Mouse (Mus musculus) neural tube, embryonic 12.5 days (tissue): Measurements from ENCODE around the gene Gm26657. TPM values are rescaled to one million over a fixed set of nuclear protein-coding genes. Genes with fewer than 3 reads are reported as not detected.

ENCODE experiments used
- ATAC-seq: fragments of 200-750 bp; cut with Nextera tagmentation; 2 replicates; pipeline ENCODE4 v1.8.0; 2017; ENCODE audit warnings: low read depth, mild to moderate bottlenecking, moderate TSS enrichment, moderate library complexity; ENCODE audit not compliant: low FRiP score
- H3K27ac ChIP-seq: fragments of 300-500 bp; sonication (generic); 2 replicates; pipeline ENCODE4 v1.5.1; 2016
- H3K27me3 ChIP-seq: fragments of 300-500 bp; sonication (generic); replicated peaks from 2 replicates; pipeline ENCODE4 v1.6.1; 2016; ENCODE audit warnings: mild to moderate bottlenecking
- H3K36me3 ChIP-seq: fragments of 300-500 bp; sonication (generic); 2 replicates; pipeline ENCODE4 v1.6.1; 2016; ENCODE audit warnings: mild to moderate bottlenecking
- H3K4me1 ChIP-seq: fragments of 300-500 bp; sonication (generic); 2 replicates; pipeline ENCODE4 v1.6.1; 2016
- H3K4me2 ChIP-seq: fragments of 300-500 bp; sonication (generic); replicated peaks from 2 replicates; pipeline ENCODE4 v1.6.1; 2016; ENCODE audit warnings: mild to moderate bottlenecking
- H3K4me3 ChIP-seq: fragments of 300-500 bp; sonication (generic); 2 replicates; pipeline ENCODE4 v1.5.1; 2016
- H3K9ac ChIP-seq: fragments of 300-500 bp; sonication (generic); 2 replicates; pipeline ENCODE4 v1.6.1; 2016; ENCODE audit warnings: mild to moderate bottlenecking
- H3K9me3 ChIP-seq: fragments of 300-500 bp; sonication (generic); 2 replicates; pipeline ENCODE4 v1.6.1; 2016; ENCODE audit warnings: mild to moderate bottlenecking
- WGBS: fragments of 180-500 bp; shearing (Covaris S2); methylation state at CpG from one replicate; pipeline ENCODE4 v1.1.7; 2016; 5-methylcytosine and 5-hydroxymethylcytosine counted together
- polyA plus RNA-seq: library from polyadenylated mRNA; unstranded; fragments of >200 nt; fragmentation: Nextera tagmentation; extraction: Ambion mirVana; gene quantifications from 2 replicates; pipeline ENCODE4 v1.2.1, GENCODE M21; 2016

Gene Gm26657
- not detected in 2 replicates for polyA plus RNA-seq

DNA sequence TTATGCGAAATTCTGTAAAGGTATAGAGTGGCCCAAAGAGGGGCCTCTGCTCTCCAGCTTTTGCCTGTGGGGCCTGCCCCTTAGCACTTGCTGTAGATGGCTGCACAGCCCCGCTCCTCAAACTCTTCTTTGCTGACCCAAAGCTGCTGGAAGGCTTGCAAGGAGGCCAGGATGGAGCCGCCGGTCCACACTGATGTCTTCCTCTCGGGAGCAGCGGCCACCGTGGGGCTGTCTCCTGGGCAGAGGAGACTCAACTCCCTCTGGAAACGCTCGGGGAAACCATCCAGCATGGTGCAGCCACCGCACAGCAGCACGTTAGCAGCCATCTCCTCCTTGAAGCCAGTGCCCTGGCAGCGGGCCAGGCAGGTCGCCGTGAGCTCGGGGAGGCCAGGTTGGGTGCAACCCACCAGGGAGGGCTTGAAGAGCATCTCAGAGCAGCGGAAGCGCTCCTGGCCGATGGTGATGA lies at the start of gene Gm26657:
Gene Gm26657, plus strand, starts transcription at position 51 of the 466 bp plus-strand sequence.
- H3K9me3 ChIP-seq: no peaks in the 10 kb centered on the region
- 89% methylated on average over 18 of the region's 18 CpGs for WGBS
- H3K4me2 ChIP-seq: no peak within 1 kb of the TSS
- no peak for ATAC-seq
- no peak within 1 kb of the TSS for H3K9ac ChIP-seq
- H3K27me3 ChIP-seq: no peaks in the 10 kb centered on the region
- no peak within 1 kb of the TSS for H3K4me3 ChIP-seq
- H3K4me1 ChIP-seq: no peaks in the 10 kb centered on the region
- no peak within 1 kb of the TSS for H3K27ac ChIP-seq
- peaks cover 15% of the 10 kb centered on the region for H3K36me3 ChIP-seq

DNA sequence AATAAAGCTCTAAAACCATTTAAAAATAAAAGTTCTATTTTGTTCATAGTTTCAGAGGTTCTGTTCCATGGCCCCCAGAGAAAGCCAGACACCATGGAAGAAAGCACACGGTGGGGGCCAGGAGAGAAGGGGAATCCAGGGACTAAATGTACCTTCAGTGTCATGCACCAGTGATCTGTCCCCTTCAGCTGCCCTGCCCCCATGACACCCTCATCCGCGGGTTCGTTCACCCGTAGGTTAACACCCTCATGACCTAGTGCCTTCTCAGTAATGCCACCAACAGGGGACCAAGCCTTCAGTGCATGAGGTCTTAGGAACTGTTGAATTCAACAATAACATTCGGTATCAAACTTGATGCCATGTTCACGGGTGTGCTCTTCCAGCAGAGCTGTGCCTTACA lies 43.5 kb upstream of the Gm26657 start:
- Histone ChIP-seq H3K27ac (no peak overlapping the region), H3K9me3 (no peaks in the 10 kb centered on the region), H3K9ac (no peak overlapping the region), H3K4me3 (no peak overlapping the region), H3K27me3 (no peaks in the 10 kb centered on the region), H3K36me3 (no peaks in the 10 kb centered on the region), H3K4me2 (no peak overlapping the region), H3K4me1 (no peaks in the 10 kb centered on the region)
- WGBS: 83% methylated on average over 7 of the region's 7 CpGs
- no peak for ATAC-seq

DNA sequence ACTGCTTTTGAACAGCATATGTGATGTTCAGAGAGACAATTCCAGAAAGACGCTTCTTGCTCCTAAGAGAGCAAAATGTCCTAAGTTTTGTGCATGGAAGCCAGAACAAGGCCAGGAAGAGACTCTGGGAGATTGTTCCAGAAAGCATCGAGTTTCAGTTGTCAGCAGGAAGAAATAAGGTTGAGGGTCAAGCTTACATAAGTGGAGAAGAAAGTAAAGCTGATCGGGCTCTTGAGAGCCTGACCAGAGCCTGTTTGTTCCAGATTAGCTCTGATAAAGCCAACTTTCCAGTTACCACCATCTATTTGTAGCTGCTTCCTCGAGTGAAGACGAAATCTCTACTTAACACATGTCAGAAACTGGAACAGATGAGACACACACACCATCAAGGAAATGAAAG lies 41.2 kb upstream of the Gm26657 start:
- no peak overlapping the region for H3K4me3 ChIP-seq
- no peak overlapping the region for H3K9ac ChIP-seq
- no peak for ATAC-seq
- H3K4me1 ChIP-seq: no peaks in the 10 kb centered on the region
- 80% methylated on average over 5 of the region's 5 CpGs for WGBS
- H3K4me2 ChIP-seq: no peak overlapping the region
- H3K9me3 ChIP-seq: no peaks in the 10 kb centered on the region
- H3K36me3 ChIP-seq: no peaks in the 10 kb centered on the region
- H3K27me3 ChIP-seq: no peaks in the 10 kb centered on the region
- H3K27ac ChIP-seq: no peak overlapping the region

DNA sequence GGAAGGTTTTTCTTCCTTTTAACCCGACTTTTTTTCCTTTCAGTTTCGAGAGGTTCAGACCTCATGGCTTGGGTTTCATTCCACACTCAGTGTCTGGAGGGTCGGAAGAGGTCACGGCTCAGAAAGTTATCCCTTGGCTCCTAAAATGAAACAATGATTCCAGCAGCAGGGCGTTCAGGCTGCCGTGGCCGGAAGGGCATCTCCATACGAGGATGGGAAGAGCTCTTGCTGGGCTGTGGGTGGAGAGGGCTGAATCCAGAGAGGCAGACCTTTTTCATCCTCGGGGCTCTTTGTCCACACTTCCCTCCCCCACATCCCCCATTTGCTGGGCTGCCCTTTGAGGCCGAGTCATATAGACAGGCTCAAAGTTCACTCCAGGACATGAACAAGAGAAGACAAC lies 37.6 kb upstream of the Gm26657 start:
- H3K27ac ChIP-seq: no peak overlapping the region
- 7% methylated on average over 10 of the region's 10 CpGs for WGBS

DNA sequence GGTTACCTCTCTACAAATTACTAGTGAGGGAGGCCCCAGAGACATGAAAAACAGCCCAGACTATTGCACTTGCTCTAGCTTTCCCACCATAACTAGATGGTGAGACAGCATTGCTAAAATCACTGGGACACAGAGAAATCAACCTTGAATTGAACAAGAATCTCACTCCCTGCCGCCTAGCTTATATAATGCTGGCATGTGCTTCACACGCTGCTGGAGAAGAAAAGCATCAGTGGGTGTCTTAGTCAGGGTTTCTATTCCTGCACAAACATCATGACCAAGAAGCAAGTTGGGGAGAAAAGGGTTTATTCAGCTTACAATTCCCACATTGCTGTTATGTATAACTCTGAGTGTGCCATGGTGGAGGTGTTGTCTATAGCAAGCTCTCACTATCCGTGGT lies 26.7 kb upstream of the Gm26657 start:
- Histone ChIP-seq H3K4me2 (no peak overlapping the region), H3K4me3 (no peak overlapping the region), H3K9me3 (no peaks in the 10 kb centered on the region), H3K4me1 (no peaks in the 10 kb centered on the region), H3K36me3 (no peaks in the 10 kb centered on the region), H3K9ac (no peak overlapping the region), H3K27me3 (no peaks in the 10 kb centered on the region), H3K27ac (no peak overlapping the region)
- WGBS: 88% methylated on average over 3 of the region's 3 CpGs
- no peak for ATAC-seq

More for the DNA sequence above, 37.6 kb upstream of the Gm26657 start:
- H3K4me3 ChIP-seq: no peak overlapping the region
- H3K36me3 ChIP-seq: no peaks in the 10 kb centered on the region
- H3K9ac ChIP-seq: no peak overlapping the region
- no peaks in the 10 kb centered on the region for H3K27me3 ChIP-seq
- H3K9me3 ChIP-seq: no peaks in the 10 kb centered on the region
- no peak for ATAC-seq
- H3K4me1 ChIP-seq: no peaks in the 10 kb centered on the region
- H3K4me2 ChIP-seq: peak overlapping the region; percentile 23; the same call in 1 of the 2 replicates

DNA sequence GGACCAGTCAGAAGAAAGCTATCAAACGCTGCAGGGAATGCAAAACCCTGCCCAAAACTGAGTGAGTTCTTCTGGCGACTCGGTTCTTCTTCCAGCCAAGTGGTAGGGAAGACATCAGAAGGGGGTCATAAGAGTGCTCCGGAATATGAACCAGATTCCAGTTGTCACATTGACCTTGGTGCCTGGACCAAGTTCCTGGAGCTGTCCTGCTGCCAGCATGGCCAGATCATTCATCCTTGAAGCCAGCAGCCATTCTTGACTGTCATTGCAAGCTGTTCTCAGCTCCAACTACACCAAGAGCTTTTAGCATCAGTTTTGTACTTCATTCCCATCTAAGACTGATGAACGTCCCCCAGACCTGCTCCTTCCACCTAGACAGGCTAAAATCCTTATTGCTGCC lies 23.1 kb upstream of the Gm26657 start:
- Histone ChIP-seq H3K4me2 (no peak overlapping the region), H3K27me3 (no peaks in the 10 kb centered on the region), H3K9me3 (no peaks in the 10 kb centered on the region), H3K27ac (no peak overlapping the region), H3K9ac (no peak overlapping the region), H3K4me1 (no peaks in the 10 kb centered on the region), H3K36me3 (no peaks in the 10 kb centered on the region), H3K4me3 (no peak overlapping the region)
- WGBS: 63% methylated on average over 5 of the region's 5 CpGs
- ATAC-seq: no peak

DNA sequence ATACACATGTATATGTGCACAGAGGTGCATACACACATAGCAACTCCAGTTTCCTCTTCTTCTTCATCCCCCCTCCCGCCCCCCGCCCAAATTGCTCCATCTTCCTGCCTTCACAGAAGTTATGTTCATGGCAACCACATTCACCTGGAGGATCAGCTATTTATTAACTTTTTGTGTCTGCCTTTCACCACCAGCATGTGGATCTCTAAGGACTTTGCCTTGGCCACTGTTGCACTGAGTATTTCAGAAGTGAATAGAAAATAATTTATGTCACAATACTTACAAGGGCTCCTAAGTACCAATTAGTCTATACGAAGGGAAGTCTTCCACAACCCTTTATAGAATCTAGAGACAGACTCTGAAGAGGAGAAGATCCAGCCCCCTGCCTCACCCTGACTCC lies 21.9 kb upstream of the Gm26657 start:
- no peak overlapping the region for H3K9ac ChIP-seq
- 88% methylated on average over 3 of the region's 3 CpGs for WGBS
- no peak for ATAC-seq
- H3K4me2 ChIP-seq: no peak overlapping the region
- no peak overlapping the region for H3K27ac ChIP-seq
- no peaks in the 10 kb centered on the region for H3K4me1 ChIP-seq
- H3K4me3 ChIP-seq: no peak overlapping the region
- H3K9me3 ChIP-seq: no peaks in the 10 kb centered on the region
- H3K27me3 ChIP-seq: no peaks in the 10 kb centered on the region
- H3K36me3 ChIP-seq: no peaks in the 10 kb centered on the region

DNA sequence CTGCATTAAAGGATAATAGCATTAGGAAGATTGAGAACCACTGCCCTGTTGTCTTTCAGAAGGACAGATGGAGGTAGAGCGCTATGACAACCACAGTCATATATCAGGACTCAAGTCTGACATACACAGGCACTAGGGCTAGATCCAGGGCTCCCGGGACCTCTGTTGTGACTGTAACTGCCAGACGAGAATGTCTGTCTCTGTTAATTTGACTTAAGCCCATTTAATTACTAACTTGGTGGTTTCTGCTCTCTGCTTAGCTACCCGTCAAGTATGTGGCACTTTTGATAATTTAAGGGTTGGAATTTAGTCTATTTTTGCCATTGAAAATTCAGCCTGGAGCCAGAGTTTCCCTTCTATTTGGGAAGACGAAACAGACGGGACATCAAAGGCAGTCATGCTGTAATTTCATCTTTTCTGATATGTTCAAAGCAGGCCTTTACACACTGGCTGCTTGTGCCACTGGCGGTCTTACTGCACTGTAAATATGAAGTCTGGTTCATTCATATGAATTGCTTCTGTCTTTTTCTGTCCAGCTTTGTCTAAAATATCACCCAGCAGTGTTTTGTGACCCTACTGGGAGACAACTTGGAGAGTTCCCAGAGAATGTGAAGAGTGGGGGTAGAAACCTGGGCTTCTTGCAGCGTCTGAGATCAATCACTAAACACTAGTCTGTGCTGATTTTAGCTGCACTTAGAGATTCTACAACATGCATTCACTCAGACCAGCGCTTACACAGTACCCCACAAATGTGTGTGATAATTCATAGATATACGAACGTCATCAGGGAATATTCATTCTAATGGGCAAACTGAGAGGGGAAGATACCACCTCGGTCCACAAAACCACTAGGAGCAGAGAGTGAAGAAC lies 21.1 kb upstream of the Gm26657 start:
- Histone ChIP-seq H3K9me3 (no peaks in the 10 kb centered on the region), H3K4me1 (no peaks in the 10 kb centered on the region), H3K9ac (no peak overlapping the region), H3K36me3 (no peaks in the 10 kb centered on the region), H3K4me3 (no peak overlapping the region), H3K27me3 (no peaks in the 10 kb centered on the region), H3K27ac (no peak overlapping the region), H3K4me2 (no peak overlapping the region)
- ATAC-seq: no peak
- WGBS: 69% methylated on average over 12 of the region's 12 CpGs

DNA sequence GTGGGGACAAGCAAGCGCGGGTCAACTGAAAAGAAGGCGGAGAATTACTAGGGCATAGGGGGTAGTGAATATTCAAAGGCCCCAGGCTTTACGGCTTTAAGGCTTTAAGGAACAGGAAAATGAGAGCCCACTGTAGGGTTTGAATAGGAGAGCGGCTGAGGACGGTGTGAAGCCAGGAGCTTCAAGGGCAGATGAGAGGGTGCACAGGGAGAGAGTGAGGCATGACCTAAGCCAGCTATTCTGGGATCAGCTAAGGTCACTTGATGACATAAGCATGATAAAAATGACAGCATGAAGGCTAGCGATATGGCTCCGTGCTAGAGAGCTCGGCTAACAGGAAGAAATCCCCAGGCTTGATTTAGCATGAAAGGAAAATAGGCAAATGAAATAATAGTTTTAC lies 20.4 kb upstream of the Gm26657 start:
- Histone ChIP-seq H3K9me3 (no peaks in the 10 kb centered on the region), H3K4me3 (no peak overlapping the region), H3K27me3 (no peaks in the 10 kb centered on the region), H3K9ac (no peak overlapping the region), H3K4me2 (no peak overlapping the region), H3K27ac (no peak overlapping the region), H3K4me1 (no peaks in the 10 kb centered on the region), H3K36me3 (no peaks in the 10 kb centered on the region)
- WGBS: 59% methylated on average over 9 of the region's 9 CpGs
- ATAC-seq: no peak

DNA sequence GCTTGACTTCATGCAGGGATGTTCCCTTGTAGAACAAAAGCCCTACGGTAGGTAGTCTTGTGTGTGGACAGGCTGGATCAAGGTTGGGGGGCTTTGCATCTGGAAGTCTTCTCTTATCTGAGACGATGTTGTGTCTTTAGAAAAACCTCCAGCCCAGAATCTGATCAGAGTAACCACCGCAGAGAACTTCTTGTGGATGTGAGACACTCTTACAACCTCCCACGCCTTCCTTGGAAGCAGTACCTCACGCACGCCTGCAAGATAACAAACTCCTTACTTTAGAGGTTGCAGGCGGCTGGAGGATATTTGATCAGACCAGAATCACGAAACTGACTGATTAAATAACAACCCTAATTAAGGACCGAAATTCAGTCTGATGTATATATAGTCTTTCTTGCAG lies 19.5 kb upstream of the Gm26657 start:
- no peak overlapping the region for H3K4me3 ChIP-seq
- no peaks in the 10 kb centered on the region for H3K27me3 ChIP-seq
- no peaks in the 10 kb centered on the region for H3K9me3 ChIP-seq
- H3K4me1 ChIP-seq: no peaks in the 10 kb centered on the region
- no peak overlapping the region for H3K27ac ChIP-seq
- ATAC-seq: no peak
- no peaks in the 10 kb centered on the region for H3K36me3 ChIP-seq
- H3K4me2 ChIP-seq: no peak overlapping the region
- 91% methylated on average over 9 of the region's 9 CpGs for WGBS
- no peak overlapping the region for H3K9ac ChIP-seq

DNA sequence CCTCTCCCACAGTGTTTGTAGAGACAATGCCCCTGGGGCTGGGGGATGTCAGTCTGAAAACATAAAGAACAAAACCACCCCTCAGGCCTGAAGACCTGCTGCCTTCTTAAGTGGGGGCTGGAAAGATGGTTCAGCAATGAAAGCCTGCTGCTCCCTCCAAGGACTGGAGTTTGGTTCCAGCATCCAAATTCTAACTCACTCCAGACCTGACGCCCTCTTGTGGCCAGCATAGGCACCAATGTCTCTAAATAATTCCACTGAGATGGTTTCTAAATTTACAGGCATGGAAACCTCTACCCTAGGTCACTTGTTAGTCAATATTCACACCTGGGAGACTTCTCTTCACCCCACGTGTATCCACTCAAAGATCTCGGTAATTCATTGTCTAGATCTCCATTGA lies 18.4 kb upstream of the Gm26657 start:
- Histone ChIP-seq H3K27ac (no peak overlapping the region), H3K4me2 (no peak overlapping the region), H3K4me1 (no peaks in the 10 kb centered on the region), H3K27me3 (no peaks in the 10 kb centered on the region), H3K9me3 (no peaks in the 10 kb centered on the region), H3K36me3 (no peaks in the 10 kb centered on the region), H3K4me3 (no peak overlapping the region), H3K9ac (no peak overlapping the region)
- no peak for ATAC-seq
- 33% methylated on average over 3 of the region's 3 CpGs for WGBS

DNA sequence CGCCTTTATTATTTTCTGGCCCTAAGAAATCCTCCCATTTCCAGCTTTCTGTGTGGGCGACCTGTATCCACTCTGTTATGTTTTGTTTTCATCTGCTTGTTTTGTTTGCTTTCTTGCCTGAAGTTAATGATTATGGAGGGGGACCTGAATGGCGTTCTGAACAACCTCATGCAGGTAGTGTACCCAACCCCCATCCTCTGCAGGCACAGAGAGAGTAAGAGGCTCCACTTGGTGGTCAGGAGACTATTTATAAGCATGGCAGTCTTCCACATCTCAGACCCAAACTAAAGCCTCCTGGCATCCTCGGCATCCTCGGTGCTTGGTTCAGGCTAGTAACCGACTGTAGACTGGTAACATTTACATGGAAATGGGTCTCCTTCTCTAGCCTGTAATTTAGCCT lies 17.5 kb upstream of the Gm26657 start:
- Histone ChIP-seq H3K4me2 (no peak overlapping the region), H3K4me3 (no peak overlapping the region), H3K4me1 (no peaks in the 10 kb centered on the region), H3K9me3 (0 out of 2 replicates have a peak, but pooled peaks cover under 1% of the 10 kb centered on the region), H3K27me3 (no peaks in the 10 kb centered on the region), H3K36me3 (no peaks in the 10 kb centered on the region), H3K27ac (no peak overlapping the region), H3K9ac (no peak overlapping the region)
- 54% methylated on average over 6 of the region's 6 CpGs for WGBS
- ATAC-seq: no peak

DNA sequence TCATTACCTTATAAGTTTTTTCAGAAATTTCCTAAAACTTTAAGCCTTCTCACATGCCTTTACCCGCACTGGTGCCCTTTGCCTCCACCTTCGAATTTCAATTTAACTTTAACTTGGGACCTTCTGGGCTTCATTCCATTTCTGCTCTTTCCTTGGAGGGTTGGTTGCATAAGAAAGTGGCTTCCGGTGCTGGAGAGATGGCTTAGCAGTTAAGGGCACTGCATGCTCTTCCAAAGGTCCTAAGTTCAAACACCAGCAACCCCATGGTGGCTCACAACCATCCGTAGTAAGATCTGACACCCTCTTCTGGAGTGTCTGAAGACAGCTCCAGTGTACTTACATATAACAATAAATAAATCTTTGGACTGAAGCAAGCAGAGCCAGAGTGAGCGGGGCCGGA lies 16.6 kb upstream of the Gm26657 start:
- H3K9me3 ChIP-seq: 0 out of 2 replicates have a peak, but pooled peaks cover 3% of the 10 kb centered on the region
- no peak for ATAC-seq
- 93% methylated on average over 6 of the region's 6 CpGs for WGBS

More for the DNA sequence above, 16.6 kb upstream of the Gm26657 start:
- Histone ChIP-seq H3K4me1 (no peaks in the 10 kb centered on the region), H3K9ac (no peak overlapping the region), H3K4me3 (no peak overlapping the region), H3K36me3 (no peaks in the 10 kb centered on the region), H3K4me2 (no peak overlapping the region), H3K27me3 (no peaks in the 10 kb centered on the region), H3K27ac (no peak overlapping the region)
